Mouse (Mus musculus) lung, postnatal 14 days (tissue): ENCODE results near the gene Dusp10.

Experiments used
- DNase-seq: peaks from one replicate; pipeline ENCODE4 v3.0.0; 2021

Gene Dusp10

DNA sequence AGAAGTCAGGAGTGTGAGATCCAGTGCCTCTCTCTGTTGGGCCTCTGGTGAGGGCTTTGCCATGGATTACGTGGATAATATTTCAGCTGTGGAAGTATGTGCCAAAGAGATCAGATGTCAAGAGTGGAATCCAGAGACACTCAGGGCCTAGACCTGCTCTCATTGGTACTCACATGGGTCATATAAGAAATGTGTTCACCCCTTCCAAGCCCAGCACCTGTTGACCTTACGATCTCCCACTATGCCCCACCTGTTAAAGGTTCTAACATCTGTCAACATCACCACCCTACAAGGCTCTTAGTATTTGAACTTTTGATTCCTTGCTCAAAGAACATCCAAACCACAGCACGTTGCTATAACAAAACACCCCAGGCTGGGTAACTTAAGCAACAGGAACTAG is 46.7 kb downstream of the Dusp10 start:
- DNase-seq = no peak

DNA sequence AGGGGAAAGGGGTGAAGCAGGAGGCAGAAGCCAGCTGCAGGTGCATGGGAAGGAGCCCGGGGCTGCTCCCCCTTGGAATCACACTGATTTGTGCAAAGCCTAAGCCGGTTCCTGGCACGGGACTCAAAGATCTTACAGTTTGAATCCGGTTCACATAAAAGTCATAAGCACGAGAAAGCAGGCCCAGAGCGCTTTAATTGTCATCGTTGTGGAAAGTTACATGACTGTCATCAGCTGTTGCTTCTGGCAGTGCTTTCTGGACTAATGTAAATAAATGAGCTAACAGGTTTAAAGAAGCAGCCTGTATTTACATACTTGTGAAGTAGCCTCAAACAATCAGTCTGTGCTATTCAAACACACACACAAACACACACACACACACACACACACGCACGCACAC is 47.3 kb downstream of the Dusp10 start:
- peak; percentile 70 for DNase-seq

DNA sequence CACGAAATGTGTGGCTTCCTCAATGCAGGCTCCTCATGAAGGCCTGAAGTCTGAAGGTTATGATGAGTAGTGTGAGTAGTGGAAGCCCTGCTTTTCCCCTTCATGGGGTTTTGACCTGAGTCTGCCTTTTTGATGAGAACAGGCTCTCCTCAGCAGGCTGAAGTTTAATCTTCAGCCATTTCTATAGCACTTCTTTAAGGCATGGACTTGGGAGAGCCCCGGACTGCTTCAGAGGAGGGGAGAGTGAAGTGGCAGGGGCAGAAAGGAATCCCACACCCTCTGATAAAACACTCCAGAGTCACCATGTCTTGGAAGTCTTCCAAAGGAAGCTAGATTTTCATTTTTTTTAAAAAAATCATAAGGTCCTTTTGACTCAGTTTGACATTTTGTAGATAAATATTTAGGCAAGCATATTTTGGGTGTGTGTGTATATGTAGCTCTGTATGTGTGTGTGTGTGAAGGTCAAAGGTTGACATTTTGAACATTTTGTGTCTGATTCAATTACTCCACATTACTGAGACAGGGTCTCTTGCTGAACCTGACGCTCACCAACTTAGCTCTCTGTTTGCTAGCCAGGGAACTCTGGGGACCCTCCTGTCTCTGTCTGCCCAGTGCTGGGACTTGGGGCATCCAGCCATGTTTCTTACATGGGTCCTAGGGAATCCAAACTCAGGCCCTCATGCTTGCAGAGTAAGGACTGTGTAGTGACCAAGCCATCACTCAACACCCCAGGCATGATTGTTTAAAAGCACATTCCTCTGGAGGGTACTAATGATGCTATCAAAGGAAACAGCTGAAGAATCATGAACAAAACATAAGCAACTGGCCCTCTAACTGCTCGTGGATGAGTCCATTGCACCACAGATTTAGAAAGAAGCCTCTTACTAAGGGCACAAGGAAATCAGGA is 48.0 kb downstream of the Dusp10 start:
- DNase-seq = no peak

DNA sequence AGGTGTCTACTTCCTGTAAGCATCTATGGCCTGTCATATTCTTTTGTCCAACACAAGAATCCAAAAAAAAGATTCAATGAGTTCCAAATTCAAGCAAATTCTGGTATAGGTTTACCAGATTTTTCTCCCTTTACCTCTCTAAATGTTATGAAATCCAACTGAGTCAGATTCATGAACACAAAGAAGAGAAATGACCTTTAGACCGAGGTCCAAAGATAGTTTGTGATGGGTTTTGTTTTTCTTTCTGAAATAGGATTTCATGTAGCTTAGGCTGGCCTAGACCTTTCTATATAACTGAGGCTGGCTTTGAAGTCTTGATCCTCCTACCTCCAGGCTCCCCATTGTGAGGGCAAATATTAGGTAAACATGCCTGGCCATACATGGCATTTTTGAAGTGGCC is 48.8 kb downstream of the Dusp10 start:
- no peak for DNase-seq

DNA sequence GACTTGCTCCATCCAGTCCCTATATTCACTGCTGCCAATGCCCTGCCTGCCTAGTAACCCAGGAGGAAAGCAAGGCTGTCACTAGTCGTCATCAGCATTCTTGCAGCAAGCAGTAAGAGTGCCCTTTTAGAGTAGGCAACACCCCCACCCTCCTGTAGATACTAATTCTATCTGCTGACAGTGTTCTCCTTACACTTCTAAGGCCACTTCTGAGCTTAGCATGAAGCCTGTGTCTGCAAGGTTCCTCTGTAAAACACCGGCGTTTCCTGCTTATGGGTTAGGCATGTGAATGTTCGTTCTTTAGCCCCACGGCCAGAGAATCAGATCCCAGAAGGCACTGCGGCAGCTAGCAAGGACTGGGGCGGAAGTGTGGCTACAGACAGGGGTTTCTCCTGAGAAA is 51.2 kb downstream of the Dusp10 start:
- no peak for DNase-seq

DNA sequence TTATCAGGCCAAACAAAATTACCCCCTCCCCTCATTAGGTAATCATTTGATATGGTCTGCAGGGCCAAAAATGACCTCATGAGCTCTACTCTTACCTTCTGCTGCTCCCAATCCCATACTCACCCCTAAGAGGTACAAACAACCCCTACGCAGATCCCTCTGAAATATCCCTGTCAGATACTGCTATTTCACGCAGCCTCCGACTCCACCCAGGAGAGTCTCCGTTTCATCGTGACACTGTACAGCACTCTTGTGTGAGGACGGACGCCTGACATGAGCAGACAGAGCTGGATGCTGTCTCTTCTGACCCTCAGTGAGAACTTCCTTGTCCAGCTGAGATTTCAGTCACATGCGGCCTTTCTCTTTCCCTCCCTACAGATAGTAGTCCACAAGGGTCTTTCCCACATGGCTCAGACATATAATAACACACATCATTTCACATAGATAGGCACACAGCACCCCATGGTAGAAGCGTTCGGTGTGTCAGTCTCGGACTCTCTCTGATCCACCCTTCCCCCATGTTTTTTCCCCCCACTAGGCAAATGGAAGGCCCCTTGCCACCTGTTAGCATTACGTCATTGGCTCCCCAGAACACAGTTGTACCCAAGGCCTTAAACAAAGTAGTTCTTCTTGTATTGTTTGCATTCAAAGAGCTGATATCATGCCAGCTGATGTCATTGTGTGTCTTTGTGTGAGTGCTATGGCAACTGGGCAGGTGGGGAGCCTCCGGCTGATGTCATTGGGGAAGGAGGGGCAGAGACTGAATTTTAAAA is 52.7 kb downstream of the Dusp10 start:
- DNase-seq = no peak

DNA sequence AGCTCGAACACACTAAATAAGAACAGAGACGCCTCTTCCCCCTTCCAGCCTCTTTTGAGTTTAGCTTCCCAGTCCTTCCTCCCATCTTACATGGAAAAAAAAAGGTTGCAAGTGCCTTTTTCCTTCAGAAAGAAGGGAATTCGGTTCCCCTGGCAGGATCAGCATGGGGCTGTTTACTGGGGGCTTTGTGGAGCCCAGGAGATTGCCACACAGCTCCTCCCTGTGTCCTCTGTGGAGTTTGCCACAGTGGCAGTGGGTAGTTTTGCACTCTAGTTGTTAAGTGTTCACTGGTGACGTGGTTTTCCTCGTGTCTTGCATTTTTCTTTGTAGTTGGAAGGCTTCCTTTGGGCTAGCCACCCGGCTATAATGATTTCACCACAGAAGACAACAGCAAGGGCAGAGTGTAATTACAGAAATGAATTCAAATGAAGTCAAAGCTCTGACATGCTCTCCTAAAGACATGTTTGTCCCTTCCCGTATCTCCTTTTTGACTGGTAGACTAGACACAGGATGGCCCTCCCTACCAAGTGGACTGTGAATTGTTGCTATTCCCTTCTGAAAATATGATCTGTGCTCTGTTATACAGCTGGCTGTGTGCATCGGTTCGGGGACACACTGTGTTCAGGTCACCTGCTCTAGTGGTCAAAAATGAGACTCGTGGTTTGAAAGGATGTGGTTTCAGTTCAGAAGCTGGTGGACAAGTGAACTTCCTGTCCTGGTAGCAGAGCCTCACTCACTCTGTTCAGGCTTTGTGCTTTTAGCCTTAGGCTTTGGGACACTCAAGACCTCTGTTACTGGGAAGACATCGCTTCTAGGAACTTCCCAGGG is 53.6 kb downstream of the Dusp10 start:
- no peak for DNase-seq

DNA sequence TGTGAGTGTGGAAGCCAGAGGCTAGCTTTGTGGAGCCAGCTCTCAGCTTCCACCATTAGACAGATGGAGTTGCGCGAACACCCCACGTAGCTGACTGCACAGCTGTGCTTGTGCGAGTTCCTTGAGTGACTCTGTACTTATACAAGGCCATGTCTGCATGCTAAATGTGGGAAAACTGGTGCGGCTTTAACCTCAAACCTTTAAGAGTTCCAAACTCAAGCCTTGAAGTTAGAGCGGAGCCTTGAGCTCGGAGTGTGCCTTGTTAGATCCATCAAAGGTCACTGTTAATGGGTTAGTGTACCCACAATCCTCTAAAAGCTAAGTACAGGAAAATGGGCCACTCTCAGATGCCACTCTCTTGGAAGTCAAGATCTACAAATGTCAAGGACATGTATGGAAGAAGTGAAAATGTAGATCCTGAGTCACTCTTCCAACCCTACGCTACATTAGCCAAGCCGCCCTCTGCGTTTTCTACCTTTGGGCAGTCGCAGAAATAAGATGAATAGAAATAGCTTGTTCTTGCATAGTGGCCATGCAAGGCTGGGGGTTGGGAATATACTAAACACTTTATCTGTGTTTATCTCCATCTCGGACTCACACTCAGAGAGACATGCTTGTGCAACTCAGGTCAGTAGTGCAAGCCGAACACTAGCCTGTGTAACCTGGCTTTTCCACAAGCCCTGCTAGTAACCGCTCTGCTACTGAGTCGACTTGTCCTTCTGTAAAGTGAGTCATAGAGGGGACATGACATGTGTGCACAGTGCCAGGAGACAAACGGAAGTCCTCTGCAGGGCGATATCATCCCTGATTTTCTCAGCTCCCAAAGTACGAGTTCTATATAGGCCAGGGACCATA is 54.8 kb downstream of the Dusp10 start:
- DNase-seq = no peak

DNA sequence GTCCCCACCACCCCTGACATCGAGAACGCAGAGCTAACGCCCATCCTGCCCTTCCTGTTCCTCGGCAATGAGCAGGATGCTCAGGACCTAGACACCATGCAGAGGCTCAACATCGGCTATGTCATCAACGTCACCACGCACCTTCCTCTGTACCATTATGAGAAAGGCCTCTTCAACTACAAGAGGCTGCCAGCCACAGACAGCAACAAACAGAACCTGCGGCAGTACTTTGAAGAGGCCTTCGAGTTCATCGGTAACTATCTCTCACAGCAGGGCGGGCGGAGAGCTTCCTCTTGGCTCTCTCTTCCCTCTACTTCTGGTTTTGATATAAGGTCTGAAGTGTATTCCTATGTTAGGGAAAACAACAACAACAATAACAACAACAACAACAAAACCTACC is 55.9 kb downstream of the Dusp10 start:
- no peak for DNase-seq

DNA sequence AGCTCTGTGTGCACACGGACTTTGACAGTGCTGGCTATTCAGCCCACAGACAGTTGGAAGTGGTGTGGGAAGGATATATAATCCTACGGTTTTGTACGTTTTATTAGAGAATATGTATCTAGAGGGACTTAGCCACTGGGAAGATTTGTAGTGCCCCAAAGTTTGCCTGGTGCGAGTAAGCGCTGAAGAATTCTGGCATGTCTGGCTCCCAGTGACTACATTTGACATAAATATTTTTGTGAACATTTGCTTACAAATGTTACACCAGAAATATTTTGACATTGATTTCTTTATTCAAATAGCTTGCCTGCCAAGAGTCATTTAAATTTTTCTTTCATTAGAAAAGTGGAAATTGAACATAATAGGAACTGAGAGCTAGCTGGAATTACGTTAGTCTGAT is 63.0 kb downstream of the Dusp10 start:
- no peak for DNase-seq

DNA sequence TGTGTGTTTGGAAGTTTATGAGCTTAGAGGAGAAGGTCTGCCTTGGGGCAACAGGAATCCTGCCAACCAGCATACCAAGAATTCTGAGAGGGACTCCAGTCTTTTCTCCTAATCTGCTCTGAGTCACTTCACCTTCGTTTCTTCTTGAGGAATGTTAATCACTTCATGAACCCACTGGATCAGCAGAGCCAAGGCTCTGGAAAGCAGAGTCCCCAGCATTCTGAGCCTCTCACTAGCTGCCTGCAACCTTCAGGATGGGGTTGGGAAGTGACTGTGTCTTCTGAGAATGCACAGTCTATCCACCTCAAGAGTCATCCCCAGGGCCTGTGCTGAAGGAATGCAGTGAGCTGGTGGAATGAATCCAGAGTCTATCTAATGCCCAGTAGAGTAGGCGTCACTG is 63.7 kb downstream of the Dusp10 start:
- no peak for DNase-seq

DNA sequence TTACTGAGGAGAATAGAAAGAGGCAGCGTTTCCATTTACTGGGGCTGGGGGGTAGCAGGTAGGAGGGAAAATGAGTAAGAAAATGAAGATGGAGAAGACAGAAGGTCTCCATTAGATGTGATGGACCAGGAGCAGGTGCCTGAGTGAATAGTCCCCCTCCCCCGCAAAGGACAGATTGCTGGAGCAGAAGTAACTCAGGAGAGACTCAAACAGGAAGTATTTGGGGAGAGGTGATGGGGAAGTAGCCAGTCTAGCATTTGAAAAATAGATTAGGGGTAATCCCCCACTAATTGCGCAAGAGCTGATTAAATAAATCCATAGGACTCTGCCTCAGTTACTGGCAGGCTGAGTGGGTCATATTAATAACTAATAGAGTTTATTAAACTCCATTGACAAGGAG is 66.2 kb downstream of the Dusp10 start:
- DNase-seq = no peak

DNA sequence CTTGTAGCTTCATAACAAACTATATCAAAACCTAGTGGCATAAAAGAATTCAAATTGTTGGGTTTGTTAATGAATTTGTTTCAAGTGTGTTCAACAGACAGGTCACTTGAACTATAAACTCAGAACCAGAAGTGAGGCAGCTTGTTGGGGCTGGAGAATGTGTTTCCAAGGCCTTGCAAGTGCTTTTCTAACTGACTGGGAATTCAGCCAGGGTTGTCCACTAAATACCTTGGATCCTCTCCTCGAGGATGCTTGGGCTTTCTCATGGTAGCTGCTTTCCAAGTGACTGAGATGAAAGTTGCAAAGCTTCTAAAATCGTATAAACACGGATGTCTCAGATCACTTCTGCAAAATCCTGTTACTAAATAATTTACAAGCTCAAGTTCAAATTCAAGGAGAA is 69.6 kb downstream of the Dusp10 start:
- DNase-seq = peak; percentile 39

DNA sequence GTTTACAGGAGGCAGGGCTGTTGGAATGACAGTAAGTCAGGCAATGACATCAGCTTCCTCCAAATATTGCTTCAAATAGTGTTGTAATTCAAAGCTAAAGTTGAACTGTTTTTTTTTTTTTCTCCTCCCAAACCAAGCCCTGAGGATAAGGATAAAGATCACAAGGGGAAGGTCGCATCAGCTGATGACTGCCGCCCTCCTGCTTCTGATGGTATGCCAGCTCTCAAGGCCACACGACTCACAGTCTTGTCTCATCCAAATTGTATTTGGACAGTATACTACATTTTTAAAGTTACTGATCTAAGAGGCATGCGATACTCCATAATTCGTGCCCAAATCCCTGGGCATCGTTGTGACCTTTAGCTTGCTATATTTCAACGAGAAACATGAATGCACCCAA is 70.1 kb downstream of the Dusp10 start:
- no peak for DNase-seq

DNA sequence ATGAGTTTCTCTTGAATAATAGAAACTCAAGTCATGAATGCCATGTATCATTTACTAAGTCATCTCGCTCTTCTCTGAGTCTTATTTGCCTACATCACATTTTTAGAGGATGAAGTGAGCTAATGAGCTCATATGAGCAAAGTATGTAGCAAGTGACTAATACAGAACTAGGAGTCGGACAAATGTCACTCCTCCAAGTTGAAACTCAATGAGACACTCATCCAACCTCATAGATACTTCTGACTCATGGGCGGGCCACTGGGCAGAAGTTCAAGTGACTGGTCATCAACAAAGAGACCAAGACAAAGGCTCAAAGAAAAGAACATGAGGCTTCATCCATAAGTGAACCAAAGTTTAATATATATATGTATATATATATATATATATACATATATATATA is 71.9 kb downstream of the Dusp10 start:
- no peak for DNase-seq

DNA sequence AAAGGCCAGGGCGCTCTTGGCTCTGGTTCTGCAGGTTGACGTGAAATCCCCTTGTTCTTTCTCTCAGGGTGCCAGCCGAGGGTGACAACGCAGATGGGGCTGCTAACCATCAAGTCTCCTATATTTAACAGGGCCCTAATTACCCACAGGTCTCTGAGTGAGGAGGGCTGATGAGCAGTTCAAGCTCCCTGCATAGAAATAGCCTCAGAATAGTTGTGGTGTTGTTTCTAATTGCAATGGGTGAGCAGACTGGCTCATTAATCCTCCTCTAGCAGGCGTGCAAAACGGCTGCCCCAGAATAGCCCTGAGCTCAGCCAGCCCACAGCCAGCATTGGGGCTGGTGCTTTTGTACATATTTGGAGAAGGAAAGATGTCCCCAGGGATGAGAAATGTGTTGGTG is 77.4 kb downstream of the Dusp10 start:
- DNase-seq = no peak

DNA sequence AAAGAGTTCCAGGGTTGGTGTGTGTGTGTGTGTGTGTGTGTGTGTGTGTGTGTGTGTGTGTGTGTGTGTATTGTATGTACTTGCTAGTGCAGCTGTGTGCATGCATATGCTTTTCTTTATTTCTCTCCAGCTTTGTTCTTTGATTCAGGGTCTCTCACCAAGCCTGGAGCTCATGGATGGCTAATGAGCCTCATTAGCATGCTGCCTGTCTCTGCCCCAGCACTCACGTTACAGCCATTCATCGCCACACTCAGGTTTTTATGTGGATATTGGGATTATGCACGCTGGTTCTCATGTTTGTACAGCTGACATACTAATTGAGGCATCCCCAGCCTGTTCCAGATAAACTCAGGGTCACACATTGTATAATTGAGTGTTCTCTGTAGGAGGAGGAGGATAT is 81.8 kb downstream of the Dusp10 start:
- no peak for DNase-seq

DNA sequence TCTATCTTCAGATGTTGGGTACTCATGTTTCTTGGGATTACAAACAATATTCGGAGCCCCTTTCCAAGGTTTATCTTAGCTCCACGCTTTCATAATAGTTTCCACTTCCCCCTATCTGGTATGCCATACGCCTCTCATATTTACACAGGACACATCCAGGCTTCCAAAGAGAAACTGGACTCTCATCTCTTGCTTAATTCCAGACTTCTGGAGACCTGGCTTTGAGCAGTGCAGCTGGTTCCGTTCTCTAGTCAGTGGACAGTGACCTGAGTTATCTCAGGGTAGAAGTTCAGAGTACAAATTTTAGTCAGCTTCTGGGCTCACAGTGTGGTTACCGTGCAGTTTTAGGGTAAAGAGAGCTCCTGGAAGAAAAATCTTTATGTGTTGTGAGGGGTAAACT is 87.3 kb downstream of the Dusp10 start:
- no peak for DNase-seq

DNA sequence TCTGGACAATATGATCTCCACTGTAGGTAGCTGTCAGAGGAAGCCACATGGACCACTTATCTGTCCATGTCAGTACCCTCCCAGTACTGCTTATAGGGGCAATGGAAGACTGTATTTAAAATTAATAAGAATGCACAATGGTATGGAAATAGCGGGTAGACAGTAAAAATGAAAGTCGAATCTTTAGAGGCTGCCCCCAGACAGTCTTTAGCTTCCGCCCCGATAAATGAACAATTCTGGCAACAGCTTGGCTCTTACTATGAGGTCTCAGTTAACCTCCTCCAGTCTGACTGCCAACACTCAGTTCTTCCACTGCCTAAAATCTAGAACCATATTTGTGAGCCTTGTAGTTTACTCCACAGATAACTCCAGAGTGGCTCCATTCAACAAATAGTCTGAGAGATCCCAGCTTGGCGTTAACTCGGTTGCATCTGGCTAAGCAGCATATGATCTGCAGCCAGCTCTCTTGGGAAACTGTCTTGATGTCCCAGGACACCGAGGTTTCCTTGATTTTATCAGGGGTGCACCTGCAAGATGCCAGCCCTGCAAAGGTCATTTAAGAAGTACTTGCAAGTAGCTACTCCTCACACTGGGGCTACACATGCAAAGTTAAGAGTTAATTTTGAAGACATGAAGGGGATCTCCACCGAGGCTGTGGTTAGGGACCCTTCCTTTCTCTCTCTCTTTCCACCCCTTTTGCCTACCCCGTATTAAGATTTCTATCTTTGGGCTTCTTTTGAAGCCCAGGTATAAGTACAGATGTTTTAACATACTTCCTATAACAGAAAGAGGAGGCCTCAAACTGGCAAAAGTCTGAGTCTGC is 88.0 kb downstream of the Dusp10 start:
- DNase-seq = no peak

DNA sequence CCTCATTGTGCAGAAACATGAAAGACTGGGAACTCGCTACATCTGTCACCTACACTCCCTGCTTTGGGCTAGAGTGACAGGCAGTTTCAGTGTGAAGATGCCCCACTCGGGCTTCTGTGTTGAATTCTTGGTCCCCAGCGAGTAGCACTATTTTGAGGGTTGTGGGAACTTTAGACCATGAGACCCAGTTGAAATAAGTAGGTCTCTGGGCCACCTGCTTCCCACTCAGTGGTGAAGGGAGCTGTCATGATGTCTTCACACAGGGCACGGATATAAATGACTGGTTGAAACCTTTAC is 88.6 kb downstream of the Dusp10 start:
- no peak for DNase-seq

DNA sequence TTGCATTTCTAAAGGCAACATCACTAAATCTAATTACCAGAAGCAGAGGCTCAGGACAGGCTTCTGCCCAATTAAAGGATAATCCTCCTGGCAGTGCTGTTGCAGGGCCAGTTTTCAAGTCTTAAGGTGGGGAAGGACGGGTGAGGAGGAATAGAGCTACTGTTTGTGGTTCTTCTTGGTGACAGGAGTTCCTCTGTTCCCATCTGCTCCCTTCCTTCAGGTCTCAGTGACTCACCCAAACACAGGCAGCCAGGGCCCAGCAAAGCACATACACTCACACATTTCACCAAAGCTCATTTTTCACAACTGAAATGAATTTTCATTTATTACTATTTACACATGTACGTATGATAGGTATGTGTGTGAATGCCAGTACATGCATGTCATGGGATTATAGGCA is 93.7 kb downstream of the Dusp10 start:
- no peak for DNase-seq

DNA sequence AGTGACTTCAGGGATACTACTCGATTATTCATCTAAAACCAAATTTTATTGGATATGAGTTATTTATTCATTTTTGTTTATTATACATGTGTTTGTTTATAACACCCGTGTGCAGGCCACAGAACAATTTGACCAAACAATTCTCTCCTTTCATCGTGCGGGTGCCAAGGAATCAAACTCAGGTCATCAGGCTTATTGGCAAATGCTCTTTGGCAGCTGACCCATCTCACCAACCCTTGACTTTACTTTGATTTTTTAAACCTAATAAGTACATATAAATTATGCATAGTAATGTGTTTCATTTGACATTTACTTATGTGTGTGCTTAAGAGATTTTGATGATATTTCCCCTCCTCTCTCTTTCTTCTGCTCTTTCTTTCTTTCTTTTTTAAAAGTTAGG is 94.3 kb downstream of the Dusp10 start:
- no peak for DNase-seq
